Mouse (Mus musculus): ENCODE measurements around the gene Btbd16.

Gene Btbd16

DNA sequence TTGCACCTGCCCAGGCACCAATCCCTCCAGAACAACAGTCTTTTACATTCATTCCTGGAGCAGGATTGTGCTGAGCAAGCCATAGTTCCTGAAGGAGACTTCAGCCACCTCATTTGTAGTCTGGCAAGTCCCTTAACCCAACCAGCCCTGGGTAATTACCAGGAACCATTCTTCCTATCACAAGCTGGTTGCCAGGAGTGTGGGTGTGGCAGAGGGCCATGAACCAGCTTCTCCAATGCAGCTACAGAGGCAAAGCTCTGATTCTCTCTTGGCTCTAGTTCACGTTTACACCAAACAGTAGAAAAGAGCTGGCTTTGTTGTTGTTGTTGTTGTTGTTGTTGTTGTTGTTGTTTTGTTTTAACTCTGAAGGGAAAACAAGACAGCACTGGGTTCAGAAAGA lies 88.6 kb downstream of the Btbd16 start:
- no peak for DNase-seq (ENCODE audit: low spot score in 2 of 2)

DNA sequence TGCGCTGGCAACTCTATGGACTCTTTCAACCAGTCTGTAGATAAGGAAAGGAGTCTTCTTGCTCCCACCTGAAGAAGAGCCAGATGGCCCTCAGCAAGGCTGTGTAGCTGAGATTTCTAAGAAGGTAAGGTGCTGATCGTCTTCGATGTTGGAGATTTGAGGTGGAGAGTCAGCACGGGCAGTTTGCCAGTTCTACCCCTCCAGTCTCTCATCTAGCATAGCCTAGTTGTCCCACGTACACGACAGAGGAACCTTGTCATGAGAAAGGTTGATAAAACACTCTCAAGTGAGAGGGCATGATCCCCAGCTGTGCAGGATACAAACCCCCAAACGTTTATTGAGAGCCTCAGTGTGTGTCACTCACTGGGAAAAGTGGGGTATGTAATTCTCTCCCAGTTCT lies 90.8 kb downstream of the Btbd16 start:
- DNase-seq (ENCODE audit: low spot score in 2 of 2): no peak

DNA sequence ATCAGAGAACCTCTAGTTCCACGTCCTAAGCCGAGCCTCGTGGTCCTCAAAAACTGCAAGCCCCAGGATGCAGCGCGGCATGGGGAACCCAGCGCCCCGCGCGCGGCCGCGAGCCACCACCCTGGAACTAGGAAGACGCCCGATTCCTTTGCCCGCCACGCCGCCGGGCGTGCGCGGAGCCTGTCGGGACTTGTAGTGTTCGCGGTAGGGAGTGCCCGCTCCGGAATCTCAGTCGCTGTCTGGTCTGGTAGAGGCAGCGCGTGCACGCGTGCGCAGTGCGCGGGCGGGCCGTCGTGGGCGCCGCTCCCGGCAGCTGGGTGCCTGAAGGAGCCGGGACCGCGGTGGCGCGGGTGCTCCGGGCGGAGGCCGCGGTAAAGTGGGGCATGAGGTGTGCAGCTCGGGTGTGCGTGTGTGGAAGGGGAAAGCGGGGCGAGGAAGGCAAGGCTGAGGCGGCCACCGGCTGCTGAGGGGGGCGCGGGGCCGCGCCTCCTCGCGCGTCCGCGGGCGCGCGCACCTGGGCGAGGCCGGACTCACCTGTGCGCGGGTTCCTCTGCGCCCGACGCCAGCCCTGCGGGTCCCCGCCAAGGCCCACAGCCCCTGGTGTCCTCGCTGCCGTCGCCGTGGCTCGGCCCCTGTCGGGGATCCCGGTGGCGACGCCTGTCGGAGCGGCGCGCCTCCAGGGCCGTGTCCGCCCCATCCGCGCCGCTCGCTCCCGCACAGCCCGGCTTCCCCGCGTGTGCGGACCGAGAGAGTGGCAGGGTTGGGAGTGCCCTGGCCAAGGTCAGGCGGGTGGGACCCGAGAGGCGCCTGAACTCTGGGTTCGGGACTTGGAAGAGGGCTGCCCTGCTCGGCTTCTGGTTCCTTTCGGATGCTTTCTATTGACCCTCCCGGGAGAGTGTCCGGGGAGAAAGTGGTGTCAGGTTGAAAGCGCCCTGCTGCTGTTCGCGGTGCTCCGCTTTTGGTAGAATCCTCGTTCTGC lies 92.0 kb downstream of the Btbd16 start, which contains the start of gene Plekha1:
TSS of gene Plekha1 (plus strand) at position 144 of the 979 bp plus-strand sequence.
- peak; percentile 97 to 98 for DNase-seq (ENCODE audit: low spot score in 2 of 2)

DNA sequence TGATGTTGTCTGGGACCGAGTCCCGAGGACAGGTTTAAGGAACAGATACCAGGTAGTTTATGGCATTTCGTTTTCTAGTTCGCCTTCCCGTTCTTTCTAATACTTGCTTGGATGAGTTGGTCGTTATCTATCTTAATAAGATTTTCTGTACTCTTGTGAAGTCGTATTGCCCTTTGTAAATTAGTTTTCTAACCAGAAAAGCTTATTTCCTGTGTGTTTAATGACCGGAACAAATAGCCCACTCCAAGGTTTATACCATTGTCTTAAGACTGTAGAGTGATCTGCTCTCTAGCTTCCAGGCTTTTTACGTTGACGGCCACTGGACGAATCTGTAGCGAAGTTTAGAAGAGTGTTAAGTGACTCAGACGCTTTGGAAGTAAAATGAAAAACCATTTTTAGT lies 92.8 kb downstream of the Btbd16 start:
- DNase-seq (ENCODE audit: low spot score in 2 of 2): no peak

DNA sequence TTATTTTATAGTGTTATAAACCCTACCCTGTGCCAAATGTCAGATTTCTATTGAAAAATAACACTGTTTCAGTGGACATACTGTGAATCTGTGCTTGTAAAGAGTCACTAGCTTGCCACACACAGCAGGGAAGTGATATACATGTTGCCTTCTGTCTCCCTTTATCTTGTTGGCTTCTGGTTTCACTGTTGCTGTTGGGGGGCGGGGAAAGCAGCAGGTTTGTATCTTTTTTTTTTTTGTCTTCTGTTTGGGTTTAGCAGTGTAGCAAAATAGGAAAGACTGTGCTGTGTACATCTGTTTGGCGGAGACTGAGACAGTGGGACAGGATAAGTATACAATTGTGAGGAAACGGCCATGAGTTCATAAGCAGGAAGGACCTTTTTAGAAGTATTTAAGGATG lies 93.4 kb downstream of the Btbd16 start:
- DNase-seq (ENCODE audit: low spot score in 2 of 2): no peak
